Mouse (Mus musculus) stomach, embryonic 16.5 days (tissue): ENCODE data around the gene Rhoa. TPM values are rescaled to one million over a fixed set of nuclear protein-coding genes. Genes with fewer than 3 reads are reported as not detected.

Experiments used
- ATAC-seq: fragments of 200-750 bp; cut with Nextera tagmentation; 2 replicates; pipeline ENCODE4 v1.8.0; 2017; ENCODE audit warnings: moderate number of reproducible peaks, moderate TSS enrichment; ENCODE audit not compliant: insufficient read depth, low FRiP score
- H3K27ac ChIP-seq: fragments of 300-500 bp; sonication (generic); 2 replicates; pipeline ENCODE4 v1.5.1; 2014; ENCODE audit warnings: low read length
- H3K27me3 ChIP-seq: fragments of 300-500 bp; sonication (generic); 2 replicates; pipeline ENCODE4 v1.6.1; 2014; ENCODE audit warnings: low read length, control low read depth, mixed read lengths; ENCODE audit not compliant: control insufficient read depth, insufficient read depth
- H3K36me3 ChIP-seq: fragments of 300-500 bp; sonication (generic); 2 replicates; pipeline ENCODE4 v1.6.1; 2014; ENCODE audit warnings: low read length; ENCODE audit not compliant: control insufficient read depth, insufficient read depth
- H3K4me1 ChIP-seq: fragments of 300-500 bp; sonication (generic); 2 replicates; pipeline ENCODE4 v1.6.1; 2014; ENCODE audit warnings: low read length, control low read depth, mixed read lengths; ENCODE audit not compliant: control insufficient read depth, insufficient read depth
- H3K4me2 ChIP-seq: fragments of 300-500 bp; sonication (generic); 2 replicates; pipeline ENCODE4 v1.6.1; 2014; ENCODE audit warnings: low read depth, low read length, mixed read lengths
- H3K4me3 ChIP-seq: fragments of 300-500 bp; sonication (generic); replicated peaks from 2 replicates; pipeline ENCODE4 v1.5.1; 2014; ENCODE audit warnings: mild to moderate bottlenecking, low read length
- H3K9ac ChIP-seq: fragments of 300-500 bp; sonication (generic); 2 replicates; pipeline ENCODE4 v1.6.1; 2014; ENCODE audit warnings: low read length
- H3K9me3 ChIP-seq: fragments of 300-500 bp; sonication (generic); replicated peaks from 2 replicates; pipeline ENCODE4 v1.6.1; 2016; ENCODE audit warnings: low read length, control low read depth; ENCODE audit not compliant: control insufficient read depth
- WGBS: fragments of 180-500 bp; shearing (Covaris S2); extraction: QIAGEN DNeasy Blood & Tissue Kit; methylation state at CpG from one replicate; pipeline ENCODE4 v1.1.7; 2014; 5-methylcytosine and 5-hydroxymethylcytosine counted together
- polyA plus RNA-seq: library from polyadenylated mRNA; unstranded; fragments of >200 nt; fragmentation: Nextera tagmentation; extraction: Ambion mirVana; gene quantifications from 2 replicates; pipeline ENCODE4 v1.2.1, GENCODE M21; 2015

Rhoa gene
- 493 and 511 TPM in 2 replicates for polyA plus RNA-seq

DNA sequence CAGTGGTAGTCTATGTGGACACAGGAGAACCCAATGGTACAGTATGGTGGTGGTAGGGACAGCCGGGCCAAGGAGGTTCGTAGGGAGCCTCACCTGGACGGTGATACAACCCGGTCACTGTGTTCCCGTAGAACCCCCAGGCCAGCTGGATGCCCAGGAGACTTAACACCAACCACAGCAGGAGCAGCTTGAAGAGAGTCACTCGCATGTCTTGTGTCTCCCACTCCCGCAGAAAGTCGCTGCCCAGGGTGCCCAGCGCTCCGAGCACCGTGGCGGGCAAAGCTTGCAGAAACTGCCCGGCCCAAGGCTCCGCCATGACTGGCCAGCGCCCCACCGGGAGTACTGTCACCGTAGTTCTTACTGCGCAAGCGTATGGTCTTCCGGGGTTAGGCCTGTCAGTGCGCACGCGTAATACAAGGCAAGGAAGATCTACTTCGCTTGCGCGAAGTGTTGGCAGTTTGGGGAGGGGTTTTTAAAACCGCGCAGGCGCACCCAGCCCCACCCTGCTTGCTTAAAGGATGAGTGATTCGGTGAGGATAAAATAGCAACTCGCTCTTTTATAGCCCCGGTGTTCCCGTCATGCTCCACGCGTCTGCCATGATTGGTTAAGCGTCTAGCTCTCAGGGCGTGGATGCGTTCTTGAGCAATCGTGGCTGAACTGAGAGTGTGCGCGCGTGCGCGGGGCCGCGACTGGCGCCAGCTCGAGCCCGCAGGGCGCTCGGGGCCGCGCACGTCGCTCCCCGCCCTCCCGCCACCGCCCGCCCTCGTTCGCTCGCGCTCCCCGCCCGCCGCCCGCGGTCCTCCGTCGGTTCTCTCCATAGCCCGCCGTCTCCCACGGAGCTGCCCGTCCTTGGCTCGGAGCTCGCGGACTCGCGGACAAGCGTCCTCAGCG lies at the start of gene Rhoa, which contains the start of gene Tcta:
Rhoa (plus strand) TSS at position 501 of the 892 bp plus-strand sequence.
Tcta (minus strand) TSS at position 532 of the 892 bp plus-strand sequence.
- no peaks in the 10 kb centered on the region for H3K27me3 ChIP-seq
- H3K4me2 ChIP-seq = peak within 1 kb of the TSS; percentile 80
- peak; percentile 96 for ATAC-seq
- peaks cover 27% of the 10 kb centered on the region for H3K4me1 ChIP-seq
- under 1% methylated on average over 80 of the region's 81 CpGs for WGBS
- H3K4me3 ChIP-seq = peak within 1 kb of the TSS; percentile 80
- peaks cover 3% of the 10 kb centered on the region; the same call in 1 of the 2 replicates for H3K36me3 ChIP-seq
- peak within 1 kb of the TSS; percentile 98 for H3K9ac ChIP-seq
- no peaks in the 10 kb centered on the region for H3K9me3 ChIP-seq
- H3K27ac ChIP-seq = peak within 1 kb of the TSS; percentile 100

DNA sequence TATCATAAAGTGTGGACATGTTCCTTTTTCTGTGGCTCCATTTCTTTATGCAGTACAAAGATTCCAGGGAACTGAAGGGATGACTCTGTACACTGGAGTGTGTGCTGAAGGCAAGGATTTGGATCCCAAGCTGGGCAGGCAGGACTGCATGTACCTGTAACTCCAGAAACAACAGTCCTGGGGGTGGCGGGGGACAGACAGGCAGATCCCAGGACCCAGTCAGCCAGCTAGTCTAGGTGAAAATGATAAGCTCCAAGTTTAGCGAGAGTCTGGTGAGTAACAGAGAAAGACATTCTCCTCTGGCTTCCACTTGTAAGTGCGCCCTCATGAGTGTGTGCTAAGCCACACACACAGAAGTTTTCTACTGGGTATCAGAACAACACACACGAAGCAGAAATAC lies 45.4 kb upstream of the Rhoa start:
- Histone ChIP-seq H3K27me3 (no peaks in the 10 kb centered on the region), H3K9me3 (no peaks in the 10 kb centered on the region), H3K4me1 (peaks cover 25% of the 10 kb centered on the region), H3K4me3 (no peak overlapping the region), H3K27ac (no peak overlapping the region), H3K36me3 (no peaks in the 10 kb centered on the region), H3K4me2 (no peak overlapping the region), H3K9ac (no peak overlapping the region)
- ATAC-seq = no peak
- WGBS = 75% methylated on average over 4 of the region's 4 CpGs

DNA sequence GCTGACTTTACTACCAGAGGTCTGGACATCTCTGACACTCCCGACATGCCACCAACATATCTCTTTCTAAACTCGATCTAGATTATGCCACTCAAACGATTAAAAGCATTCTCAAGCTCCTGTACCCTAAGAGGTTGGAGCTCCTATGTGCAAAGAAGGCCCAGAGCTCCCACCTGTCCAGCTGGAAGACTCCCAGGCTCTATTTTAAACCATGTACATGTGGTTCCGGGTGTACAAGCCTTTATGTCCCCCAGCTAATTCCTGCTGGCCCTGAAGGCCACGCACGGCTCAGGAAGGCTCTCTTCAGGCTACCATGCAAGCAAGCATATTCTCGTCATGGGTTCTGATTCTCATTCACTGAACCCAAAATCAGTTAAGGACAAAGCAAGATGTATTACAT lies 44.1 kb upstream of the Rhoa start:
- no peak for ATAC-seq
- no peaks in the 10 kb centered on the region for H3K9me3 ChIP-seq
- WGBS = 55% methylated on average over 7 of the region's 7 CpGs
- H3K27me3 ChIP-seq = no peaks in the 10 kb centered on the region
- H3K9ac ChIP-seq = peak overlapping the region; percentile 92; the same call in 1 of the 2 replicates
- H3K4me2 ChIP-seq = peak overlapping the region; percentile 81
- H3K27ac ChIP-seq = no peak overlapping the region; the same call in 1 of the 2 replicates
- H3K4me3 ChIP-seq = peak overlapping the region; percentile 94
- H3K4me1 ChIP-seq = peaks cover 25% of the 10 kb centered on the region
- no peaks in the 10 kb centered on the region for H3K36me3 ChIP-seq

DNA sequence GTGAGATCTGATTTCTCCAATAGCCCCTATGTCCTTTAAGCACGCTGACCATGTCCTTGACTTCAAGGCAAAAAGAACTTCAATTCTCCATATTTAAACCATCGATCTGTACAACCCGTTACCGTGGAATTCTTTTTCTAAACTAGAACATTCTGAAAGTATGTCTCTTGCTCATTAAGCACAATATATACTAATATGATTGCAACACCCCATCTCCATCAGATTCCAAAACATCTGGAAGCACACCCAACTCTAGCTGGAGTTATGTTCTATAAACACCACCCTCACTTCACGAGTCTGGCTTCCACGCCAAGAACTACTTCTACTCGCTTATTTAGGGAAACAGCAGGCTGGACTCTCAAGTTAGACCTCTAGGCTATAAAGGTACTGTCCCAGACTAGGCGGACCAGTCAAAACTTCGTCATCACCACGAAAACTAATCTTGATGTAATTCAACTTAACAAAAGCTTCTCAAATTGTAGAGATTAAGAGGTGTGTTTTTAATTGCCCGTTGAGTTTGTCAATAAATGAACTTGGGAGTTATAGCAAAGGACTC lies 43.4 kb upstream of the Rhoa start:
- Histone ChIP-seq H3K9me3 (no peaks in the 10 kb centered on the region), H3K4me3 (peak overlapping the region; percentile 94), H3K4me2 (peak overlapping the region; percentile 81), H3K36me3 (no peaks in the 10 kb centered on the region), H3K9ac (peak overlapping the region; percentile 92), H3K27me3 (no peaks in the 10 kb centered on the region), H3K27ac (peak overlapping the region; percentile 93), H3K4me1 (peaks cover 25% of the 10 kb centered on the region)
- ATAC-seq = no peak
- 32% methylated on average over 11 of the region's 11 CpGs for WGBS

DNA sequence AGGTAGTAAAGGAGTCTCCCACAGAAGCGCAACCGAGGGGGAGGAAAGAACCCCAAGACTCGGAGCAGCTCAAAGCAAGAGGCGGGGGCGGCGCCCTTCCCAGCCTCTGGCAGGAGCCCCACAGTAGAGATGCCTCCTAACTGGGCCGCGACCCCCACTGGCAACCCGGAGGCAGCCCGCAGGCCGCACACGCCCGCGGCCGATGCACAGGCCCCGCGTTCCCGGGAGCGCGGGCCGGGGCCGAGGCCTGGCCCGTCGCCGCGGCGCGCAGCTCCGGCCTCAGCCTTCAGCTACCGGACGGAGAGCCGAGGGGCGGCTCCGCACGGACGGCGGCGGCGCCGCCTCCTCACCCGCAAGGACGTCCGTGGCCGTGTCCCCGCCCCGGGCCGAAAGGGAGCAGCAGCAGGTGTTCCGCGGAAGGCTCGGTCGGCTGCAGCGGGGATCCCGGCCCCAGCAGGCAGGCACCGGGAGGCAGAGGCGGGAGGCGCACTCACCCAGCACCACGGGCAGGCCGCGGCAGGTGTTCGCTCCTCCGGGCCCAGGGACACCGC lies 42.7 kb upstream of the Rhoa start:
- H3K4me3 ChIP-seq = peak overlapping the region; percentile 94
- WGBS = under 1% methylated on average over 60 of the region's 62 CpGs
- H3K4me1 ChIP-seq = peaks cover 25% of the 10 kb centered on the region
- H3K27ac ChIP-seq = peak overlapping the region; percentile 93
- no peaks in the 10 kb centered on the region for H3K9me3 ChIP-seq
- H3K4me2 ChIP-seq = peak overlapping the region; percentile 81
- ATAC-seq = peak; percentile 42
- peak overlapping the region; percentile 92 for H3K9ac ChIP-seq
- H3K27me3 ChIP-seq = no peaks in the 10 kb centered on the region
- H3K36me3 ChIP-seq = no peaks in the 10 kb centered on the region

DNA sequence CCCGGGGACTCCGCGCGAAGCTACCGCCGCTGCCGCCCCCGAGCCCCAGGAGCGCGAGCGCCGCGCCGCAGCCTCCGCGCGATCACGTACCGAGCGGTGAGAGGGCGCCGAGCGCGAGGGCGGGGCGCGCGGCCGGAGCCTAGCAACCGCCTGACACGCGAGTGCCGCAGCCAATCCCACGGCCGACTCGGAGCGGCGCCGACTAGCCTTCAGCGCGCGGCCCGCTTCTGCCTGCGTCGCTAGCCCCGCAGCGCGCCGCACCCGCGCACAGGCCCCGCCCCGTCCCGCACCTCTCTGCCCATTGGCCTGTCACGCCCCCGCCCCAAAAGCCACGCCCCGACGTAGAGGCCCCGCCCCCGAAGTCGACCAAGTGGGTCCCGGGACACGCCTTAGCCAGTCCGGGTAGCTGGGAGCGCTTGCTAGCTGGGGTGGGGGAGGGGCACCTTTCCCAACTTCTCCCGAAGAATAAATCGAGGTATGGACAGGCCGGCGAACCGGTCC lies 42.2 kb upstream of the Rhoa start, which contains the start of gene Dag1:
Dag1 (minus strand) TSS at position 269 of the 501 bp plus-strand sequence.
- peak within 1 kb of the TSS; percentile 94 for H3K4me3 ChIP-seq
- no peaks in the 10 kb centered on the region for H3K27me3 ChIP-seq
- no peaks in the 10 kb centered on the region for H3K9me3 ChIP-seq
- H3K9ac ChIP-seq = peak within 1 kb of the TSS; percentile 92
- ATAC-seq = peak; percentile 97
- WGBS = under 1% methylated on average over 62 of the region's 71 CpGs
- peak within 1 kb of the TSS; percentile 93 for H3K27ac ChIP-seq
- H3K4me1 ChIP-seq = peaks cover 25% of the 10 kb centered on the region
- H3K36me3 ChIP-seq = no peaks in the 10 kb centered on the region
- peak within 1 kb of the TSS; percentile 81 for H3K4me2 ChIP-seq

DNA sequence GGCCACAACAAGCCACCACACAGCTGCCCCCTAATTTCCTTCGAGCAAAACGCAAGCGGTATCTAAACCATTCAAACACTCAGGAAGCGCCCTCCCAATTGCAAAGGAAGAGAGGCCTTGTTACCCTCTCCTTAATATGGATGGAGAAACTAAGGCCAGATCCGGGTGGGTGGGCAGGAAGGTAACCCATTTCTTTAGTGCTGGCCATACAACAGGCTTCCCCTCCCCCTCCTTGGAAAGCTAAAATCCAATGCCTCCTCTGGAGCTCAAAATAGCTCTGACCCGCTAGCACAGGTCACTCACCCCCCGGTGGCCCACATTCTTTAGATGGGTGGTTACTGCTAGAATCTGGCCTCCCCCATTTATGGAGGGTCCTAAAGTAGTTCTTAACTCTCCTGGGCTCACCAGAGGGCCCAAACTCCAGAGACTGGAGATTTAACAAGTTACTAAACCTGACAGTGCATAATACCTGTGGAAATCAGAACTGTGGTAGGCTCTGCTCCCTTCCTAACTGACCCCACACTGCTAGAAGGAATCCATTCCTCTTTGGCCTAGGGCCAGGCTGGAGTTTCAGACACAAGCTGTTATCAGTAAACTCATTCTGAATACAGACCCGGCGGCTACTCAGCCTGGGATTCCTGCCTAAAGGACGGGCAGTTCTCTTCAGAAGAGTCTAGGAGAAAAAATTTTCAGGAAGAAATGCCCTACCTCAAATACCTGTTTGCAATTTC lies 41.6 kb upstream of the Rhoa start:
- Histone ChIP-seq H3K4me1 (peaks cover 25% of the 10 kb centered on the region), H3K27ac (peak overlapping the region; percentile 93), H3K4me2 (peak overlapping the region; percentile 81), H3K9me3 (no peaks in the 10 kb centered on the region), H3K4me3 (peak overlapping the region; percentile 94), H3K9ac (peak overlapping the region; percentile 56), H3K36me3 (no peaks in the 10 kb centered on the region), H3K27me3 (no peaks in the 10 kb centered on the region)
- ATAC-seq = no peak
- WGBS = 8% methylated on average over 10 of the region's 10 CpGs

DNA sequence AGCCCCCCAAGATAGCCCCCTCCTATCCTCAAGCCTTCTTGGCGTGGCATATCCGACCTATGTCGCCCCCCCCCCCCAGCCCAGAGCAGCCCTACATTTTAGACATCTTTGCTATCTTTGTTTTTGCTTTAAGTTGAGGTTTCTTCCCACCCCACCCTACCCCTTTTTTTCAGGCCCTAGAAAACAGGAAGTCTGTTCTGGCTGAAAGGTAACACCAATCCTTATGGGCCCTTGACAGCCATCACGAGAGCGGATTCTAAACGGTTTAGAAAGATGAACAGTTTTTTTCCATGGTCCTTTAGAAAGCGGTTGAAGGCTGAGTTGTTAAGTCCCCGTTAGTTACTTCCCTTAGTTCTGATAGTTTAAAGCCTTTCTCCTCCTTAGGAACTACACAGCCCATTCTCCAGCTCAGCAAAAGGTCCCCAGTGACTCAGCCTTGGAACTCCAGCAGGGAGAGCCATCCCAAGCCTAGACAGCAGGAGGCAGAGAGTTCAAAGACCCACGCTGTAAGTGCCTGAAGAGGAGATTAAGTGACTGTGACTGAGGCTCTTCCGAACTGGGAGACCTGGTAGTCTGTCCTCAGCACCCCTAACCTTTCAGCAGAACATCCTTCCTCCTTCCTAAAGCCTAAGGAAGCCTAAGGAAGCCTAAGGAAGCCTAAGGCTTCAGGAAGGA lies 39.5 kb upstream of the Rhoa start:
- Histone ChIP-seq H3K4me2 (no peak overlapping the region), H3K36me3 (no peaks in the 10 kb centered on the region), H3K9ac (no peak overlapping the region), H3K4me1 (peaks cover 25% of the 10 kb centered on the region), H3K27ac (no peak overlapping the region), H3K27me3 (no peaks in the 10 kb centered on the region), H3K4me3 (no peak overlapping the region), H3K9me3 (no peaks in the 10 kb centered on the region)
- ATAC-seq = no peak
- 60% methylated on average over 10 of the region's 10 CpGs for WGBS
